Mouse (Mus musculus) spleen, postnatal 4 days (tissue): ENCODE data around the gene Mybph.
A peak's percentile ranks its signal among the peaks of the same experiment; 100 is the strongest.

Experiments
- DNase-seq, 2 experiments: peaks; one replicate each; pipeline ENCODE4 v3.0.0; 2022; ENCODE audit warnings: low spot score in 2 of 2

Gene Mybph

DNA sequence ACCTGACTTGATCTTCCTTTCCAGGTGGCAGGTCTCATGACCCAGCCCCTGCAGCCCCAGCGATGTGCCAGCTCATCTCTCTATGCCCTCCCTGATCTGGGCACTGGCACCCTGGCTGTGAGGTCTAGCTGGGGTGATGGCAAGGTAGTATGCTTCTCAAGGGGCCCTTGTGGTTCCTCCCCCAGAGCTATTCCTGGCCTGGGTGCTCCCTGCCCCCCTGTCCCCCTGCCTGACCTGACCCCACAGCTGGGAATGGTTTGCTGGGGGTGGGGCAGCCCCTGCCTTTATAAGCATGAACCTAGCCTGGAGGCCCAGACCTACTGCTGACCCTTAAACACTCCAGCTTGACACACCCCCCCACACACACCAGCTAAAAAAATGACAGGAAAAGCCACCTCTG lies at the start of gene Mybph:
TSS of gene Mybph (plus strand) at position 323 of the 400 bp plus-strand sequence.
- no peak for DNase-seq

DNA sequence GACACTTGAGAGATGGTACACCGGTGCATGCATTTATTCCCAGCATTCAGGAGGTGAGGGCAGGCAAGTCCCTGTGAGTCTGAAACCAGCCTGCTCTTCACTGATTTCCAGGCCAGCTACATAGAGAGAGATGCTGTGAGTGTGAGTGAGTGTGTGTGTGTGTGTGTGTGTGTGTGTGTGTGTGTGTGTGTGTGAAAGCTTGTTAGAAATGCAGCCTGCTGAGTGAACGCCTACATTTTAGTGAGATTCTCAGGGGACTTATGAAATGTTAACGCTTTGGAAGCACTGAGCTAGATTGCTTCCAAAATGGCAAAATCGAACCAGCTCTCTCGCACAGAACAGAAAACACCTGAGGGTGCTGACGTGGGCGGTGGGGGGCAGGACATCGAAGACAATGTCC lies 47.2 kb upstream of the Mybph start:
- no peak for DNase-seq

DNA sequence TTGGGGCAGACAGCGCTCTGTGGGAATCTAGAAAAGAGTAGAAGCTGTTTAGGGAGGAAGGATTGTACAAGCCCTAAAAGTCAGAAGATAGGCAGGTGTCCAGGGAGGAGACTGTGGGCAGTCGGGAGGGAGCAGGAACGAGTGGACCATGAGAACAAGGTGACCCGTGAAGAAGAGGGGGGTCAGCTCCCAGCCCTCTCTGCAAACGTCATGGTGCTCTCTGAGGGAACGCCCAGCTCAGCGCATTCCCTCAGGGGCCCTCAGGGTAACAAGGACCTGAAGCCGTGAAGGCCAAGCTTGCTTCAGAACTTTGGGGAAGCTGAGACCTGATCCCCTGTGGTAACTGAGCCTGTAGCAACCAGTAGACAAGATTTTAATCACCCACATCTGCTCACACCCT lies 43.2 kb upstream of the Mybph start:
- DNase-seq = no peak

DNA sequence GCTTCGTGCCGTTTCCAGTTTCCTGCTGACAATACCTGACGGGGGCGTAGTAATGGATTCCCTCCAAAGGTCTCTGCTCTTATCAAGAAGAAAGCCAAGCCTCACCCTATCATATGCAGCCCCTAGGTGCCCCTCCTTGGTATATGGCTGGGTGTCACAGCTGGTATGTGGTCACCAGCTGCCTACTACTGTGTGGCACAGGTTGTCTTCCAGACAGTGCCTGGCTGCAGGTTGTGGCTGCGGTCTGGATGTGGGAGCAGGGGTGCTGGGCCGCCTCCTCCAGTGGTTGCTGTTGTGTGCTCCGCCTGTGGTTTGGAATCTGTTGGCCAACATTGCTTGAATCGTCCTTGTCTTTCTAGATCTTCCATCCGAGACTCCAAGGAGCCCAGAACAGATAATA lies 42.5 kb upstream of the Mybph start:
- DNase-seq = no peak

DNA sequence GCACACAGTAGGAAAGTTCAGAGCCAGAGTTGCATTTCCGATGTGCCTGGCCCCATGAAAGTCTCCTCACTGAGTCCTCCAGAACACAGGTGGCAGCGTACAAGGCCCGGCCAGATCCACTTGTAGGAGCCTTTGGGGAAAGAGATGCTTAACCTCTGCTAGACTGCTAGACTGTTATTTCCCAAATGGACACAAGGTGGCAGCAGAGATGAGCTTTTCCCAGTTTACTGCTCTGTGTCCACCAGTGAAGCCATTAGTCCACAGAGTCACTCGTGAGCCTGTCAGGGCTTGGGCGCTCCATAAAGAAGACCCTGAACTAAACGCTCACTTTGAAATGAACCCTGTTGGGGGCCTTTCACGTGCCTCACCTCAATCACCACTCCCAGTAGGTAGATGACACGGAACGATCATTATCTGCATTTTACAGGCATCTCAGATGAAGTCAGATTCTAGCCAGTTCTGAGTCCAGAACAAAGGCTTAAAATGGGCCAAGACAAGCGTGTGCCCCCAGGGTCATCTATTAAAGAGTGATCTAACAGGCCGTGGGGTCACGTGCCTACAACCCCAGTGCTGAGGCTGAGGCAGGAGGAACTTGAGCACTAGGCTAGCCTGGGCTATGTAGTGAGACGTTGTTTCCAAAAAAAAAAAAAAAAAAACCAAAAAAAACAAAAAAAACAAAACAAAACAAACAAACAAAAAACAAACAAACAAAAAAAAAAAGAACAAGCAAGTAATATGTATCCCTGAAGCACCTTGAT lies 41.4 kb upstream of the Mybph start:
- peak; percentile 69 to 87 for DNase-seq

DNA sequence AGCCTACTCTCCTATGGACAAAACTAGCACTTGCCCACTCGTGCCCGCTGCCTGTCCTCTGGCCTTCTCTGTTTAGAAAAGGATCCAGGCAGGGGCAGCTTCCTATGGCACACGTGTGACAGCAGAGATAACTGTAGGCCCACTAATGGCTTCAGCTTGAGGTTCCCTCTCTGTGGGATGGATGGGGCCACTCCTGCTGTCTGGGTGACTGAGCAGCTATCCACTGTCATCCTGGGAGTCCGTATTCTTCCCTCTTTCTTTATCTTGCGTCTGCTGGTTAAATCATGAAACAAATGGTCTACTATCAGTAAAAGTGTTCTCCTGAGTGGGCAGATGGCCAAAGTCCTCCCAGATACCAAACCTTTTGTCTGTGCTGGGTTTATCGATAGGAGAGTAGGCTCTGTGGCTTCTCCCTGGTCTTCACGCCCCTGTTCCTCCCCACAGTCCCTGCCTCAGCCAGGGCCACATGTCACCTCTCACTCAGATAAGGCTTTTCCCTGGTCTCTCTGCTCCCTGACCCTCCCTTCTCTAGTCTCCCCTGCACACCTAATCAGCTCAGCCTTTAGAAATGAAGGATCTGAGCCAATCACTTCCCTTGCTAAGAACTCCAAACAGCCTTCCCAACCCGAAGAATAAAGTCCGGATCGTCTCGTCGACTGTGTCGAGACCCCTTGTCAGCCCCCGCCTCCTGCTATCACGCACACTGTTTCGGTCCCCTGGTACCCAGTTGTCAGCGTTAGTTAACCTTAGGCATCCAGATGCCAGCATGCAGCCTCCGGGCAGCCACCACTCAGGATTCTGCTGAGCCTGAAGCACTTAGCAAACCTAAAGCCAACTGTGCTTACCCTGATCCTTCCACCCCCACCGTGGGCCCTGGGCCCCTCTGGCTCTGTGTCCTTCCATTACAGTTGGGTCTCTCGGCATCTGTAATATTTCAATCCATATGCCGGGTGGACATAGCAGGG lies 40.3 kb upstream of the Mybph start:
- DNase-seq = no peak

DNA sequence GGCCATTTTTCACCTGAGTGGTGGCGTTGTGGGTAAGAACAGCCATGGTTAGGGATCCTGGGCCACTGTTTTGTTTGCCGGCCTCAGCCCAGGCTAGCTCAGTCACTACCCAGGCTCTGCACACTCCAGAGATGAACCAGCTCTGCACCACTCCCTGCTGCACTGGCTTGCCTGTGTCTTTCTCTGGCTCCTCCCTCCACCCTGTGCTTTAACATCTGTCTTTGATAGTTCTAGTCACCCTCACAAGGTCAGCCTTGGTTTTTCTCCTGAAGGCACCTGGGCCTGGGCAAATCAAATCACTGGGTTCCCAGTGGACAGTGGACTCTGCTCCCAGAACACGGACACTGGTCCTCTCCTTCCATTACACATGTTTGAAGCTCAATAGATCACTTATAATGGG lies 39.1 kb upstream of the Mybph start:
- no peak for DNase-seq

DNA sequence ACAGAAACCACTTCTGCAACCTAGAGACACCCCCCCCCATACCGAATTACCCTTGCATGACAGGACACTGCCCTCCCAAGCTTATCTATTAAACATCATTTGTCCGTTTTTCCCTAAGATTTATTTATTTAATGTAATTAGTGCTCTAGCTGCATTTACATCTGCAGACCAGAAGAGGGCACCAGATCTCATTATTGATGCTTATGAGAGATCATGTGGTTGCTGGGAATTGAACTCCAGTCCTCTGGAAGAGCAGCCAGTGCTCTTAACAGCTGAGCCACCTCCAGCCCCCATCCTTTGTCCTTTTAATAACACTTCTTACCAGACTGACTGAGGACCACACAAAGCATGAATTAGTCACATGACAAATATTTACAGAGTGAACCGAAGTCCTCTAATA lies 38.6 kb upstream of the Mybph start:
- no peak for DNase-seq

DNA sequence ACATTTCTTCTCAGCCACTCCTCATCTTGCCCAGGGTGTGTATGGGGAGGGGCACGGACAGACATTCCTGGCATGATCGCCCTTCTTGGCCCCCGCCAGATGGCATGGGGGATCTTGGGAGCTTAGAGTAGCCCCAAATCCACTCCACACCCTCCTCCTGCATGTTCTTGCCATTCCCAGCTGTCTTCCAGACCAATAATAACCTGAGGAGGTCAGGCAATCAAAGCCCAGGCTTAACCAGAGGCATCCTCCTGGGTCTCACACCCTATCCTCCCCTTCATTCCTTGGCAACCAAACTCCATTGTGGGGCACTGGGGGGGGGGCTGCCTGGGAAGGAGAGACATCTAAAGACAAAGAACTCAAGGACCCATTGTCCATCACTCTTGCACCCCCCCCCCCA lies 32.8 kb upstream of the Mybph start:
- DNase-seq = no peak

DNA sequence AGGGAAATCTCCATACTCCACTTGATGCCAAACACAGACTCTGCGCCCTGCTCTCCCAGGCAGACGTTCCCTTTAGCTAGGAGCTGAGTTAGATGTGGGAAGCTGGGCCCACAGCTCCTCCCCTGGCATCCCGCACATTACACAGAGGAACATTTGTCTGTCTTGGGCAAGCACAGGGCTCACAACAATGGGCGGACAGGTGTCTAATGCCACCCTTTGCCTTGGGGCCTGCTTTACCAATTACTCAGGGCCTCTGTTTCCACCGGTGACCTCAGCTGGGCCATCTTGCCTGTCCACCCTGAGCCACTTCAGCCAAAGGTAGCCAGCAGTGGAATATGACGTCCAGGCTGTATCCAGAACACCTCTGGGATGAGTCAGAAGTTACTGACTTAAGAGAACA lies 31.8 kb upstream of the Mybph start:
- DNase-seq = no peak

DNA sequence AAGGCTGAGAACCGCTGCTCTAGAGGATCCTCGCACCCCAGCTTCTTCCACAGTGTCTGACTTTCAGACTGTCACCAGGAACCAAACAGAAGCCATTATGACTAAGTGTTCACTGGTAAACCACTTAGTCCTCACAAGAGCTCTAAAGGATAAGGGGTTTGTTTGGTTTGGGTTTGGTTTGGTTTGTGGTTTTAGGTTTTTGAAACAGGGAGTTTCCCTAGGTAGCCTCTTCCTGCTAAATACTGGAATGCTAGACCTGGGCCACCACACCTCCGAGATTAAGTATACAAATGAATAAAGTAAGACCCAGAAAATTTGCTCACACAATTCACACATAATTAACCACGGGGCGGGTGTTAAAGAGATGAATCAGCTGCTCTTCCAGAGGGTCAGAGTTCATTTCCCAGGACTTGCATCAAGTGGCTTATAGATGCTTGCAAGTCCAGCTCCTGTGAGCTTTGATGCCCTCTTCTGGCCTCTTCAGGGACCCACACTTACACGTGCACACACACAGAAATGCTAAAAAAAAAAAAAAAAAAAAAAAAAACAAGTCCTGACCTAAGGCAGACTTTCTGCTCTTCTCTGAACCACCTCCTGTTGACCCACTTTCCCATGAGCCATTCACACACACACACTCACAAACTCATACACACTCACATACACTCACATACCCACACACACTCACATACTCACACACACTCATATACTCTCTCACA lies 30.6 kb upstream of the Mybph start:
- DNase-seq = no peak

DNA sequence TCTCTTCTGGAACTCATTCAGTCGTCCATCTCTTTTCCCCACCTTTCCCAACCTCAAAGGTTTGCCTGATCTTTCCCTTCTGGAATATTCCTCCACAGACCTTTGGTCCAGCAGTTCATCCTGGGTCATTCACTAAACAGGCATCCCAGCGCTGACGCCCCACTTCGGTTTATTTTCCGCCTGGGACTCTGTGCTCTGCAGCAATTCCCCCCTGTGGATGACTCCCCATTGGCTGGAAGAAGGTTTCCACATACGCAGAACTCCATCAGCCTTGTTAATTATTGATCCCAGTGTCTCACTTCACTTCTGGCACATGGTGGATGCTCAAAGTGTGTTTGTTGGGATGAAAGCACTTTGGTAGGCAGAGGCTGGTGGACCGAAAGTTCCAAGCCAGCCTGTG lies 29.8 kb upstream of the Mybph start:
- DNase-seq = no peak

DNA sequence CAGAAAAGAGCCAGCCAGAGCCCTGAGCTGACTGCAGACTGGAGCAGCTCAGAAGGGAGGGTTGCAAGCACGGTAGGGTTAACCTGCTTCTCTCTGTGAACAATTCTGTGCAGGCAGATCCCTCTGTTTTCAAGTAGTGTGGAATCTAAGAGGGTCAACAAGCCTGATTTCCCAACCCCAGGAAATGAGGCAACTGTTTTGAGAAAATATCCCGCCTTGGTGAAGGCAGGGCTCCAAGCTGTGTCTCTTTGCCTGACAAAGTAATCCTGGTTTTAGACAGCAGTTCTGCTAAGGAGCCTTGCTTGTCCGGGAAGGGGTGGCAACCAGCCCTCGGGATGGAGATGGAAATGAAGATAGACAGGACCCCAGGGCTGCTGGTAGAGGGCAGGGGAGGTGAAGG lies 28.8 kb upstream of the Mybph start:
- DNase-seq = no peak

DNA sequence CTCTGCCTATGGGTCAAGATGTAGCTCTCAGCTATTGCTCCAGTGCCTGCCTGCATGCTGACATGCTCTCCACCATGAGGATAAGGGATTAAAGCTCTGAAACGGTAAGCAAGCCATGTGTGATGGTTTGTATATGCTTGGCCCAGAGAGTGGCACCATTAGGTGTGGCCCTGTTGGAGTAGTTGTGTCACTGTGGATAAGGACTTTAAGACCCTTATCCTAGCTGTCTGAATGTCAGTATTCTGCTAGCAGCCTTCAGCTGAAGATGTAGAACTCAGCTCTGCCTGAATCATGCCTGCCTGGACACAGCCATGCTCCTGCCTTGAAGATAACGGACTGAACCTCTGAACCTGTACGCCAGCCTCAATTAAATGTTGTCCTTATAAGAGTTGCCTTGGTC lies 26.7 kb upstream of the Mybph start:
- DNase-seq = no peak

DNA sequence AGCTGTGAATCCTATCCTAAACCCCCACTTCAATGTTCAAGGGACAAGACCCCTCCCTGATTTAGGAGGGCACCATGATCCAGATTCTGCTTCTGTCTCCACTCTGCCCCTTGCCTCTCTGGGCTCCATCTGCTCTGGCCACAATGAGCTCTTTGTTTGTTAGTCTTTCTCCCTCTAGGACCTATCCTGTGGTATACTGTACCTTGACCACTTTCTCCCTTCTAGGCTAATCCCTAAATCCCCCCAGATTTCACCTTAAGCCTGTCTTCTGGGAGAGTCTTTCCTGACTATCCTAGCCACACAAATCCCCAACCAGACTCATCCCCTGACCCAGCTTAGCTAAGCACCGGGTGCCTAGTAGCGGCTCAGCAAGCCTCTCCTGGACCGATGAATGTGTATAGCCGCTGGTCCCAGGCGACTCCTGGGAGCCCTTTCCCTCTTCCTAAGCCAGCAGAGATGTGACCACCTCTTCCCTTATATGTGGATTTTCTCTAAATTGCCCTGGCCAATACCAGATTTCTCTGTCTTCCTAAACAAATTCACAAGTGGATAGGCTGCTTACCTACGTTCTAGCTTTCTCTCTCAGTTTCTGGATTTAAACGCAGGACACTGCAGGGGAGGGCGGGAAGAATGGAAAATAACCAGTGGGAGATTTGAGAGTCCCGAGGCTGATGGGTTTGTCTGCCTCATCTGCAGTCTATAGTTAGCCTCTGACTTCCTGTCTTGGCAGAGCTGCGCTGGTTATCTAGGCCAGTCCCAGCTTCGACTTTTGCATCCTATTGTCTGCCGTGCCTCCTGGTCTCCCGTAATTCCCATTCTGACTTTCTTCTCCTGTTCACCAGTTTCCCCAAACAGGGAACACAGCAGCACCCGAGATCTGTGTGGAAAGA lies 25.6 kb upstream of the Mybph start:
- no peak for DNase-seq

DNA sequence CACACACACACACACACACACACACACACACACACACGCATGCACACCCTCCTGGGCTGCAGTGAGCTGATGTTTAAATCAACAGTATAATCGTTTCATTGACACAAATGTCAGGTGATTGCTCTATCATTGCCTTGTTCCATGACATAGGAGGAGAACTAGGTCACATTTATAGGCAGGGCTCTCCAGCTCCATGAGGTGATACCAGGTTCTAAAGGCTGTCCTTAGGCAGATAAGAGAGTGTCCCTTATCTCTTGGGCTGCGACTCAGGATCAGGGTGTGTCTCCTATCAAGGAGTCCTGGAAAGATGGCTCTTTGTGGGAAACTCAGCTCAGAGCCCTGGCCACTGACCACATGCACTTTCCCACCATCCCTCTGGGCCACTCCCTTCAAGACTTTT lies 24.7 kb upstream of the Mybph start:
- DNase-seq = no peak

DNA sequence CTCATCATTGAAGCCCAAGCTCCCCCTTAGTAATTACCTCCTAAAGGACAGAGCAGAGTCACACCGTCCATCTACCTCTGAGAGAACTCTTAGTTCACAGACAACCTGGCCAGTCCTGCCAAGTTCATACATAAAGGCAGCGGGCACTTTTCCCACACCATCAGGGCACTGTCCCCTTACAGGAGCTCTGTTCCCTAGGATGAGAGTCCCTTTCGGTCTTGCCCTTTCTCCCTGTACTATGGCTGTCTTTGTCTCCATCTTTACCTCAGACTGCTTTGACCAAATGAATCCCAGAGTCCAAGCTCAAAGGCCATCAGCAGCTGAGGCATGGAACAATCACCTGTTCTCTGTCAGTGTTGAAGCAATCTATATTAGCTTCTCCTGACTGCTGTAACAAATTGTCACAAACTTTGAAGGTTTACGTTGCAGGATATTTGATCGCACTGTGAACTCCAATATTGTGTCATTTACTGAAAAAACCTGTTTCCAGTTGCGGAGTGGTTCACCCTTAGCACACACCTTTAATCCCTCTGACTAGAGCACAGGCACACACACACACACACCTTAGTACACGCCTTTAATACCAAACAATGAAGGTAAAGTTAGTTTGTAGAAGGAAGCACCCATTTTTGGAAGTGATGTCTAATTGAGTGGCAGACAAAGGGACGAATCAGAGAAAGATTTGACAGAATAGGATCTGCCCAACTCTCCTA lies 24.1 kb upstream of the Mybph start:
- DNase-seq = no peak

DNA sequence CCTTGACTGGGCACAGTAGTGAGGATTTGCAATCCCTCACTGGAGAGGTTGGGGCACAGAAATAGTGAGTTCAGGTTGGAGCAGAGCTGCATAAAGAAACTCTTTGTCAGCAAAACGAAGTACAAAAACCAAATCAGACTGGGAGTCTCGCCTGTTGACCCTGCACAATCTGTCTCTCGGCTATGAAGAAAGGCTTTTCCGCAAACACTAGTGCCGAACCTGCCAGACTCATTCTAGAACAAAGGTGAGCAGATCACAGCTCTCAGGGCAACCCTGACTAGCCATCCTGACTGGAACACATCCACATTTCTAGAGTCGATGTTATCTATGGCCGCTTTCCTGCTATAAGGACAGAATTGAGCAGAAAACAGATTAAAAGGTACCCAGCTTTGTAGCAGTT lies 20.2 kb upstream of the Mybph start:
- no peak for DNase-seq

DNA sequence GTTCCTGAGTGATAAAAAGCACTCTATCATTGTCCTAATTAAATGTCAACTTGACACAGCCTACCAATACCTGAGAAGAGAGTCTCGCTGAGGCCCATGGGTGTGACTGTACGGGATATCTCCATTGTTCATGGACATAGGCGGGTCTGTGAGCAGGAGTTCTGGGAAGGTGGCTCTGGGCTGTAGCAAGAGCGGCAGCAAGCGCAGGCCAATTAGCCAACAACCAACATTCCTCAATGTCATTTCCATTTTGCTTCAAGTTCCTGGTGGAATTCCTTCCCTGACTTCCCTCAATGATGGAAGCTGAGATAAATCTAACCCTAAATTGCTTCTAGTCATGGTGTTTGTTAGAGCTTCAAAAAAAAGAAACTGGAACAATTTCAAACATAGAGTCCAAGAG lies 15.3 kb upstream of the Mybph start:
- no peak for DNase-seq

DNA sequence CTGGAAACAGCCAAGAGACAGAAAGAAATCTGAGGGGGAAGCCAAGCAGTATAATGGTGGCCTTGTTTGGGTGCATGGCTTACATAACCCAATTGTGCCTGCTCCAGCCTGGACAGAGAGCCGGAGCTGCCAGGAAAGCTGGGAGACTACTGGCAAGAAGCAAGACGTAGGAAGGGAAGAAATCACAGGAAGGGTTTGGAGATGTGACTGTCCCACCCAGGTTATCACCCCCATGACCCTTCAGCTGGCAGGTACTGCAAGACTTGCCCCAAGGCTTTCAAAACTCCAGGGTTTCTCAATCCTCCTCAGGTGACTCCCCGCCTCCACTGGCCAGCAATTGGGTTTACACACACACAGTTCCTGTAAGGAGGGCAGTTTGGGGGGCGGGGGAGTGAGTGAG lies 11.2 kb upstream of the Mybph start, which contains the start of gene Chil1:
TSS of gene Chil1 (plus strand) at position 152 of the 400 bp plus-strand sequence.
- peak in 1 of 2 experiments; percentile 36 for DNase-seq

DNA sequence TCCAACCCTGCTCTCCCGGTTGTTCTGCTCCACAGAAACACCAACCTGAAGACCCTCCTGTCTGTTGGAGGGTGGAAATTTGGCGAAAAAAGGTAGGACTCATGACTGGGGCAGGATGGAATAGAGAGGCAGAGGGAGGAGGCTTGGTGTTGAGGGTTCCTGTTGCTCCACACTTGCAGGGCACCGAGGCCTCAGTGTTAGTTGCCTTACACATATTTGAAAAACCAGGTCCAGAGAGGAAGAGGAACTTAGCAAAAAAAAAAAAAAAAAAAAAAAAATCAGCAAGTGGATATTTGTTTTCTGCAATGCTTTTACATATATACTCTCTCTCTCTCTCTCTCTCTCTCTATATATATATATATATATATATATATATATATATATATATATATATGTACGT lies 9.2 kb upstream of the Mybph start:
- DNase-seq = no peak
